Mouse (Mus musculus): ENCODE measurements around the gene Slc9a5. TPM values are rescaled to one million over a fixed set of nuclear protein-coding genes. Genes with fewer than 3 reads are reported as not detected.

Slc9a5 gene
- total RNA-seq, 4 experiments from 2014 or later = 0.73 to 1.9 (median 1.4) TPM

DNA sequence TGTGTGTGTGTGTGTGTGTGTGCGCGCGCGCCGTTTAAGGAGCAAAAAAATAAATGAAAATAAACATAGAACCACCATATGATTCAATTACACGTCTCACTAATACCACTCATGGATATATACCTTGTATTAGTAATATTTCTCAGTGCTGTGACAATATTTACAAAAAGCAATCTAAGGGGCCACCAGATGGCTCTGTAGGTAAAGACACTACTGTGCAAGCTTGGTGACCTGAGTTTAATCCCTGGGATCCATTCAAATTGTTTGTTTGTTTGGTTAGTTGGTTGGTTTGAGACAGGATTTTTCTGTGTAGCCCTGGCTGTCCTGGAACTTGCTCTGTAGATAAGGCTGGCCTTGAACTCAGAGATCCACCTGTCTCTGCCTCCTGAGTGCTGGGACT is 61.3 kb downstream of the Slc9a5 start:
- DNase-seq = no peak

DNA sequence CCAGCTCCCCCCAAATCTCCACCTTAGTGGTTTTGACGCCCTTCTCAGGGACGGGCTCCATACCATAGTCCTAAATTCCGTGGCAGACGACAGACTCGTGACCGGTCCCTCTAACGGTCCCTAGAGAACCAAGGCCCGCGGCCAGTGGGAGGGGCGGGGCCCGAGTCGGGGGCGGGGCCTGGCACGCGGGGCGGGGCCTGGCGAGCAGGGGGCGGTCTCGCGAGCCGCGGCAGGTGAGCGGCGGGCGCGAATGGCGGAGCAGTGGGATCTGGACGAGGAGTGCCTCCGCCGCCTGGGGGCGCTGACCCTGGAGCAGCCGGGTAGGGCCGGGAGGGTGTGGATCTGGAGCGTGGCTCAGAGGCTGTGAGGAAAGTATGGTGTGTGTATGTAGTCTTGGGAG is 64.7 kb downstream of the Slc9a5 start, which contains the start of the genes Kctd19 and Lrrc36:
Gene Kctd19, minus strand, starts transcription at position 112 of the 400 bp plus-strand sequence.
Gene Lrrc36, plus strand, starts transcription at position 181 of the 400 bp plus-strand sequence.
- peak; percentile 23 for DNase-seq

DNA sequence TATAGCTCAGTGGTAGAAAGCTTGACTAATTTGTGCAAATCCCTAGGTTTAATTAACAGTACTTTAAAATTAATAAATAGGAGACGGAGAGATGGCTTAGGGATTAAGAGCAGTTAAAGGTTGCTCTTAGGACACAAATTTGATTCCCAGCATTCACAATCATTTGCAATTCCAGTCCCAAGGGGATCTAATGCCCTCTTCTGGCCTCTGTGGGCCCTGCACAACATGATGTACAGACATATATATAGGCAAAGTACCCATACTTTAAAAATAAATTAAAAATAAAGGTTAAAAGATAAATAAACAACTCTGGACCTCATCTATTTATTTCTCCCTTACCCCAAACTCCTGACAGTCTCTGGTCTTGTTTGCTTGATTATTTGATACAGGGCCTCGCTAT is 70.3 kb downstream of the Slc9a5 start:
- DNase-seq = no peak

Small RNA genes within 50 kb of the gene (microRNA-seq; reads per million reads assigned to microRNA genes)
- gene Gm27320 (0 reads per million in 2 experiments), gene Mir328 (2,452 to 2,822 reads per million in 2 experiments)

Other genes with a start within 250 kb of the Slc9a5 start
- under 1 TPM in 2 of 4 experiments, not detected in 2; 0.16 to 0.24 TPM for gene Ces4a, start 217.0 kb upstream of the Slc9a5 start, total RNA-seq (2022)
- 100 to 1,000 TPM in 2 of 4 experiments, 10 to 100 TPM in 2; 71.5 to 127 (median 93.2) TPM for gene Cbfb, start 178.2 kb upstream of the Slc9a5 start, total RNA-seq (2022)
- gene D230025D16Rik, start 123.7 kb upstream of the Slc9a5 start, total RNA-seq (2022) = 10 to 100 TPM; 25.0 to 31.8 (median 28.4) TPM
- 1 to 10 TPM; 3.5 to 5.9 (median 4.6) TPM for gene B3gnt9, start 93.7 kb upstream of the Slc9a5 start, total RNA-seq (2022)
- 10 to 100 TPM; 15.5 to 20.0 (median 19.2) TPM for gene Tradd, start 84.2 kb upstream of the Slc9a5 start, total RNA-seq (2022)
- 1 to 10 TPM; 3.9 to 5.4 (median 4.5) TPM for gene Fbxl8, start 84.2 kb upstream of the Slc9a5 start, total RNA-seq (2022)
- 1 to 10 TPM; 2.1 to 4.8 (median 3.3) TPM for gene Hsf4, start 79.0 kb upstream of the Slc9a5 start, total RNA-seq (2022)
- 10 to 100 TPM in 1 of 4 experiments, 1 to 10 TPM in 3; 5.5 to 11.7 (median 6.5) TPM for gene Nol3, start 72.7 kb upstream of the Slc9a5 start, total RNA-seq (2022)
- gene 4931428F04Rik, start 59.0 kb upstream of the Slc9a5 start, total RNA-seq (2022) = 1 to 10 TPM; 2.6 to 5.0 (median 4.6) TPM
- gene Exoc3l, start 52.7 kb upstream of the Slc9a5 start, total RNA-seq (2022) = 10 to 100 TPM; 20.0 to 57.6 (median 36.8) TPM
- gene E2f4, start 51.2 kb upstream of the Slc9a5 start, total RNA-seq (2022) = 10 to 100 TPM; 39.5 to 53.6 (median 42.0) TPM
- 10 to 100 TPM in 2 of 4 experiments, 1 to 10 TPM in 2; 7.0 to 14.0 (median 9.3) TPM for gene Elmo3, start 43.2 kb upstream of the Slc9a5 start, total RNA-seq (2022)
- gene Lrrc29, start 22.6 kb upstream of the Slc9a5 start, total RNA-seq (2022) = 10 to 100 TPM in 2 of 4 experiments, 1 to 10 TPM in 2; 3.1 to 14.2 (median 8.5) TPM
- 10 to 100 TPM; 62.1 to 66.9 (median 65.1) TPM for gene Tmem208, start 22.5 kb upstream of the Slc9a5 start, total RNA-seq (2022)
- gene Fhod1, start 890 bp upstream of the Slc9a5 start, total RNA-seq (2022) = 10 to 100 TPM; 11.8 to 21.9 (median 17.1) TPM
- 1 to 10 TPM in 2 of 4 experiments, under 1 TPM in 2; 0.42 to 2.7 (median 1.3) TPM for gene Plekhg4, start 24.4 kb downstream of the Slc9a5 start, total RNA-seq (2022)
- gene Kctd19, start 64.7 kb downstream of the Slc9a5 start, total RNA-seq (2022) = under 1 TPM in 1 of 4 experiments, not detected in 3; 0.15 TPM
- 10 to 100 TPM in 1 of 4 experiments, 1 to 10 TPM in 3; 4.1 to 10.1 (median 7.0) TPM for gene Lrrc36, start 64.7 kb downstream of the Slc9a5 start, total RNA-seq (2022)
- gene Tppp3, start 122.7 kb downstream of the Slc9a5 start, total RNA-seq (2022) = 10 to 100 TPM; 28.3 to 40.2 (median 33.0) TPM
- gene Zdhhc1, start 148.1 kb downstream of the Slc9a5 start, total RNA-seq (2022) = 10 to 100 TPM; 20.6 to 40.1 (median 31.3) TPM
- under 1 TPM; 0.56 to 0.98 (median 0.82) TPM for gene Hsd11b2, start 169.9 kb downstream of the Slc9a5 start, total RNA-seq (2022)
- gene Atp6v0d1, start 217.2 kb downstream of the Slc9a5 start, total RNA-seq (2022) = 100 to 1,000 TPM; 113 to 135 (median 122) TPM

Data from adrenal gland, adult 8-10 months (tissue).